Mouse (Mus musculus) hindbrain, embryonic 11.5 days (tissue): ENCODE results near the gene Ccr5. TPM values are rescaled to one million over a fixed set of nuclear protein-coding genes. Genes with fewer than 3 reads are reported as not detected.

Experiments used
- ATAC-seq: fragments of 200-750 bp; cut with Nextera tagmentation; 2 replicates; pipeline ENCODE4 v1.8.0; 2017; ENCODE audit warnings: mild to moderate bottlenecking, moderate TSS enrichment, moderate library complexity; ENCODE audit not compliant: low FRiP score
- DNase-seq: peaks from one replicate; pipeline ENCODE4 v3.0.0-alpha.2; 2015; ENCODE audit warnings: low spot score
- H3K27ac ChIP-seq: fragments of 300-500 bp; sonication (generic); 2 replicates; pipeline ENCODE4 v1.5.1; 2014; ENCODE audit warnings: mild to moderate bottlenecking, low read depth, low read length
- H3K27me3 ChIP-seq: fragments of 300-500 bp; sonication (generic); 2 replicates; pipeline ENCODE4 v1.6.1; 2014; ENCODE audit warnings: mild to moderate bottlenecking, low read length, moderate library complexity, mixed read lengths; ENCODE audit not compliant: control insufficient read depth, insufficient read depth
- H3K36me3 ChIP-seq: fragments of 300-500 bp; sonication (generic); 2 replicates; pipeline ENCODE4 v1.6.1; 2014; ENCODE audit warnings: mild to moderate bottlenecking, low read length, moderate library complexity, mixed read lengths; ENCODE audit not compliant: control insufficient read depth, insufficient read depth
- H3K4me1 ChIP-seq: fragments of 300-500 bp; sonication (generic); replicated peaks from 2 replicates; pipeline ENCODE4 v1.6.1; 2014; ENCODE audit warnings: low read length, mixed read lengths; ENCODE audit not compliant: control insufficient read depth, insufficient read depth
- H3K4me2 ChIP-seq: fragments of 300-500 bp; sonication (generic); replicated peaks from 2 replicates; pipeline ENCODE4 v1.6.1; 2014; ENCODE audit warnings: mild to moderate bottlenecking, low read depth, low read length
- H3K4me3 ChIP-seq: fragments of 300-500 bp; sonication (generic); 2 replicates; pipeline ENCODE4 v1.5.1; 2014; ENCODE audit warnings: low read depth, low read length
- H3K9ac ChIP-seq: fragments of 300-500 bp; sonication (generic); 2 replicates; pipeline ENCODE4 v1.6.1; 2014; ENCODE audit warnings: low read depth, low read length
- H3K9me3 ChIP-seq: fragments of 300-500 bp; sonication (generic); 2 replicates; pipeline ENCODE4 v1.6.1; 2016; ENCODE audit warnings: low read length; ENCODE audit not compliant: control insufficient read depth
- WGBS: fragments of 180-500 bp; shearing (Covaris S2); extraction: QIAGEN DNeasy Blood & Tissue Kit; methylation state at CpG from one replicate; pipeline ENCODE4 v1.1.7; 2014; 5-methylcytosine and 5-hydroxymethylcytosine counted together
- polyA plus RNA-seq: library from polyadenylated mRNA; unstranded; fragments of >200 nt; fragmentation: Nextera tagmentation; extraction: Ambion mirVana; gene quantifications from 2 replicates; pipeline ENCODE4 v1.2.1, GENCODE M21; 2014

The Ccr5 gene
- polyA plus RNA-seq, 1 experiment from 2014 or later, result 0.15 TPM

DNA sequence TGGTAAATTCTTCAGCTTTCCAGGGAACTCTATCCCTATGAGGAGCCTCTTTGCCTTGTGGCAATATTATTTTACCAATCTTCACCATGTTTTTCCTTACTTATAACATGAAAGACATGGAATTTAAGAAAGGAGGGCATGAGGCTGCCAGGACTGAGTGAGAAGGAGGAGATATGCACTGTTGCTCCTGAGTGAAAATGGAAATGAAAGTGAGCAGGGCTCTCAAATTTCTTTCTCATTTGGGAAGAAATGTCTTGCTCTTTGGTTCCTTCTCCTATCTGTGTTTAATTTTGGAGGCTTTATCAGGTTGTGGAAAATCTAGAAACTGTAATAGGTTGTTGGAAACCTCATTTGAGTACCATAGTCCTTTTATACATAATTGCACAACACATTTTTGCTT, 14.1 kb upstream of the Ccr5 start:
- H3K4me2 ChIP-seq, result no peak overlapping the region
- H3K27me3 ChIP-seq, result no peaks in the 10 kb centered on the region
- DNase-seq (no peak), ATAC-seq (no peak)
- H3K36me3 ChIP-seq, result no peaks in the 10 kb centered on the region
- H3K27ac ChIP-seq, result no peak overlapping the region
- no peaks in the 10 kb centered on the region for H3K4me1 ChIP-seq
- H3K4me3 ChIP-seq, result no peak overlapping the region
- no peaks in the 10 kb centered on the region for H3K9me3 ChIP-seq
- no peak overlapping the region for H3K9ac ChIP-seq

- no peaks in the 10 kb centered on the region for H3K27me3 ChIP-seq
- H3K4me1 ChIP-seq, result no peaks in the 10 kb centered on the region
- H3K4me3 ChIP-seq, result no peak overlapping the region
- no peak overlapping the region for H3K4me2 ChIP-seq
- no peaks in the 10 kb centered on the region for H3K9me3 ChIP-seq
- no peak overlapping the region for H3K9ac ChIP-seq
- 70% methylated on average over 2 of the region's 2 CpGs for WGBS
- H3K36me3 ChIP-seq, result no peaks in the 10 kb centered on the region
- H3K27ac ChIP-seq, result no peak overlapping the region
- ATAC-seq, result no peak
- no peak for DNase-seq
These were observed 12.8 kb upstream of the Ccr5 start for GRCm38 (mm10) chr9:124108356-124109127.

DNA sequence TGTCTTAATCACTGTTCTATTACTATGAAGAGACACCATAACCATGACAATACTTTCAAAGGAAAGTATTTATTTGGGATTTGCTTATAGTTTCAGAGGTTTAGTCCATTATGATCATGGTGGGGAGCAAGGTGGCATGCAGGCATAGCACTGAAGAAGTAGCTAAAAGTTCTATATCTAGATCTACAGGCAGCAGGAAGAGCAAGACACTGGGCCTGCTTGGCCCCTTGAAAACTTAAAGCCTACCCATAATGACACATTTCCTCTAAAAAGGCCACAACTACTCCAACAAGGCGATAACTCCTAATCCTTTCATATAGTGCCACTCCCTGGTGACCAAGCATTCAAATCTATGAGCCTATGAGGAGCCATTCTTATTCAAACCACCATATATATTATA, 9.3 kb upstream of the Ccr5 start:
- 79% methylated on average over 1 of the region's 1 CpGs for WGBS
- H3K9ac ChIP-seq, result no peak overlapping the region
- H3K4me2 ChIP-seq, result no peak overlapping the region
- H3K9me3 ChIP-seq, result no peaks in the 10 kb centered on the region
- no peaks in the 10 kb centered on the region for H3K27me3 ChIP-seq
- H3K36me3 ChIP-seq, result no peaks in the 10 kb centered on the region
- no peaks in the 10 kb centered on the region for H3K4me1 ChIP-seq
- H3K27ac ChIP-seq, result no peak overlapping the region
- H3K4me3 ChIP-seq, result no peak overlapping the region
- DNase-seq (no peak), ATAC-seq (no peak)

- 94% methylated on average over 1 of the region's 1 CpGs for WGBS
- ATAC-seq (no peak), DNase-seq (no peak)
- Histone ChIP-seq H3K4me3 (no peak overlapping the region), H3K9me3 (no peaks in the 10 kb centered on the region), H3K27ac (no peak overlapping the region), H3K4me1 (no peaks in the 10 kb centered on the region), H3K4me2 (no peak overlapping the region), H3K36me3 (no peaks in the 10 kb centered on the region), H3K27me3 (no peaks in the 10 kb centered on the region), H3K9ac (no peak overlapping the region)
These were observed 8.6 kb upstream of the Ccr5 start for GRCm38 (mm10) chr9:124112591-124113239.

DNA sequence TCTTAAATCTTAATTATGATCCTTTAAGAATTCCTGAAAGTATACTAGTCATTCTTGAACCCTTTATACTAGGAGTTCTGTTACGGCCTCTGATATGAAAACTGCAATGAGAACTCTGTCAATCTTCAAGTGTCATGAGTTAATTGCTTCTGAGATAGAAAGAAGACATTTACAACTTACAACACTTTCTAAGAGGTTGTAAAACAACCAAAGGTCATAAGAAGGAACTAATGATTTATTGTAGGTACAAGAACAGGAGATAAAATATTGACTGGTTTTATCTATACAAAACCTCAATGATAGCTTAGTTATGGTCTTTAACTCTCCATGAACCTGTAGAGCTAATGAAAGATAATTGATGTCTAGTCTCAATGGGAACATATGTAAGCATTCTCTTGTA, 7.6 kb upstream of the Ccr5 start:
- H3K4me3 ChIP-seq, result no peak overlapping the region
- DNase-seq (no peak), ATAC-seq (no peak)
- WGBS, result 93% methylated on average over 1 of the region's 1 CpGs
- H3K36me3 ChIP-seq, result no peaks in the 10 kb centered on the region
- H3K4me2 ChIP-seq, result no peak overlapping the region
- H3K27ac ChIP-seq, result no peak overlapping the region
- H3K9me3 ChIP-seq, result no peaks in the 10 kb centered on the region
- no peaks in the 10 kb centered on the region for H3K27me3 ChIP-seq
- H3K4me1 ChIP-seq, result no peaks in the 10 kb centered on the region
- no peak overlapping the region for H3K9ac ChIP-seq

DNA sequence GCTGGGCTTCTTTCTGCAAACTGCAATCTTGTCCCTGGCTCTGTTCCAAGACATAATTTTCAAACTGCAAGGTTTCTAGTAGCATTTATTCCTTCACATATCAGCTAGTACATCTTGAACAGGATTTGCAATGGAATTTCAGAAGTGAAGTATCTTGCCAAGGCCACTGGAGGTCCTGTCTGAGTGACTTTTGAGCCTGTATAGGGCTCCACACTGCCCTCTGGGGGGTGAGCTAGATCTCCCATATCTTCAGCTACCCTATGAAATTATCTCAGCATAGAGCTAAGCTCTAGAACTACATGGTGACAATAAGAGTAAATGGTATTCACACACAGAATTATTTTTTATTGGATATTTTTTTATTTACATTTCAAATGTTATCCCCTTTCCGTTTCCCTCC, 2.9 kb upstream of the Ccr5 start:
- ATAC-seq (no peak), DNase-seq (no peak)
- Histone ChIP-seq H3K27me3 (no peaks in the 10 kb centered on the region), H3K4me2 (no peak overlapping the region), H3K9ac (no peak overlapping the region), H3K36me3 (no peaks in the 10 kb centered on the region), H3K4me1 (no peaks in the 10 kb centered on the region), H3K4me3 (no peak overlapping the region), H3K9me3 (no peaks in the 10 kb centered on the region), H3K27ac (no peak overlapping the region)
- 91% methylated on average over 1 of the region's 1 CpGs for WGBS

DNA sequence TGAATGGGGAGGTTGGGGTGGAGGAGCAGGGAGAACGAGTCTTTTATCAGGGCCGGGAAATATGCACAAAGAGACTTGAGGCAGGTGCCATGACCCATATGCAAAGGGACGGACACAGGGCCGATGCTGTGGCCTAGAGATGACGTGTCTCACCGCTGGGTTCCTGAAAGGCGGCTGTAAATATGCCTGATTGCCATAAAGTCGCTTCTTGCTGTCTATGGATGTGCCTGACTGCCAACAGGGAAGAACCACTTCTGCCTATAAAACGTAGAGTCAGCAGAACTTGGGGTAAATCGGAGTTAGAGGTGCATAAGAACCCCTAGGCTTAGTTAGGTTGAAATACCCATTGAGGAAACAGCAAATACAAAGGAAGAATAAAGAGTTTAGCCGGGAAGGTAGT, 4.2 kb downstream of the Ccr5 start:
- no peaks in the 10 kb centered on the region for H3K27me3 ChIP-seq
- DNase-seq, result no peak
- no peak overlapping the region for H3K9ac ChIP-seq
- H3K4me2 ChIP-seq, result no peak overlapping the region
- H3K4me3 ChIP-seq, result no peak overlapping the region
- no peaks in the 10 kb centered on the region for H3K9me3 ChIP-seq
- no peak for ATAC-seq
- 87% methylated on average over 11 of the region's 11 CpGs for WGBS
- no peaks in the 10 kb centered on the region for H3K4me1 ChIP-seq
- H3K36me3 ChIP-seq, result no peaks in the 10 kb centered on the region
- no peak overlapping the region for H3K27ac ChIP-seq

- no peak overlapping the region for H3K9ac ChIP-seq
- no peaks in the 10 kb centered on the region for H3K27me3 ChIP-seq
- no peak overlapping the region for H3K27ac ChIP-seq
- no peak for DNase-seq
- no peak overlapping the region for H3K4me2 ChIP-seq
- no peaks in the 10 kb centered on the region for H3K9me3 ChIP-seq
- H3K36me3 ChIP-seq, result no peaks in the 10 kb centered on the region
- 57% methylated on average over 5 of the region's 5 CpGs for WGBS
- ATAC-seq, result no peak
- no peak overlapping the region for H3K4me3 ChIP-seq
- no peaks in the 10 kb centered on the region for H3K4me1 ChIP-seq
These were observed 5.0 kb downstream of the Ccr5 start for GRCm38 (mm10) chr9:124126373-124126772.

DNA sequence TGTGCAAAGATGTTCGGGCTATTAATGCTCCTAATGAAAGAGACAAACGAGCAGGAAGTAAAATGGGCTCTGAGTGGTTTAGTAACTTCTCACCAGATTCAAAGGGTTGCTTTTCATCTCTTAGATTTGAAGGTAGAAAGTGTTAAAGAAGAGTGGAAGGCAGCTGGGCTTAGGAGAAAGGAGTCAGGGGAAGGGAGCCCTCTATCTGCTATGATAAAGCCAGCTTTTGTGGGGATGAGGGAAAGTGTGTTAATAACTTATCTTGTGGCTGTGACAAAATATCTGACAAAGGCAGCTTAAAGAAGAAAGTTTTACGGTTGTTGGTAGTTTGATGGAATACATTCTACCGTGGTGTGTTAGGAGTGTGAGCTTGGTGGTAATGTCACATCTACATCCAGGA, 6.1 kb downstream of the Ccr5 start:
- Histone ChIP-seq H3K4me1 (no peaks in the 10 kb centered on the region), H3K4me2 (no peak overlapping the region), H3K9ac (no peak overlapping the region), H3K4me3 (no peak overlapping the region), H3K27me3 (no peaks in the 10 kb centered on the region), H3K9me3 (no peaks in the 10 kb centered on the region), H3K27ac (no peak overlapping the region), H3K36me3 (no peaks in the 10 kb centered on the region)
- WGBS, result 74% methylated on average over 4 of the region's 4 CpGs
- ATAC-seq, result no peak
- no peak for DNase-seq
